Mouse (Mus musculus): ENCODE data around the gene Adgrg3. TPM values are rescaled to one million over a fixed set of nuclear protein-coding genes. Genes with fewer than 3 reads are reported as not detected.

The Adgrg3 gene
- polyA plus RNA-seq, 1 experiment from 2014 or later, result 3.6 TPM

DNA sequence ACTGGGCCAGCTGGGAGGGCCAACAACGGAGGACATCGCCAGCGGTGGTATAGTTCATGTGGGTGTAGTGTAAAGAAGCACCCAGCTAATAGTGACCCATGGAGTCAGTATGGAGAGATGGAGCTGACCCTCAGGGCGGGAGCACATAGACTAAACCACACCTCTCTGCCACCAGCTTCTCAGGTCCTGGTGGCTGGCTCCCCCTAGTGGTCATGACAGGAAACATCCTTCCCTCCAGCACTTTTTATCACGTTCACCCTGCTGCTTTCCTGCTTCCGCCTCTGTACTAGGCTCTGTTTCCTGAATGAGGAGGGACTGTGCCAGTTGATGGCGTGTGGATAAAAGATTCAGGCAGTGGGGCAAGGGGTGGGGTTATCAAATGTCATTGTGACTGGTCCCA lies 15.8 kb upstream of the Adgrg3 start:
- peaks cover 16% of the 10 kb centered on the region for H3K4me1 ChIP-seq (replicated peaks; ENCODE audit: control insufficient read depth, insufficient read depth, low read length)
- H3K9ac ChIP-seq (ENCODE audit: low read length), result no peak overlapping the region
- H3K27me3 ChIP-seq (replicated peaks; ENCODE audit: control insufficient read depth, insufficient read depth, low read length), result no peaks in the 10 kb centered on the region
- 10% methylated on average over 7 of the region's 7 CpGs for WGBS
- ATAC-seq (replicated peaks; ENCODE audit: low FRiP score, low TSS enrichment, low read depth) (peak; percentile 62), DNase-seq (ENCODE audit: low spot score) (peak; percentile 77)
- H3K9me3 ChIP-seq (ENCODE audit: control insufficient read depth, low read length), result no peaks in the 10 kb centered on the region
- no peak overlapping the region for H3K27ac ChIP-seq (ENCODE audit: low read depth)
- no peaks in the 10 kb centered on the region for H3K36me3 ChIP-seq (ENCODE audit: control insufficient read depth, insufficient read depth, low read length)
- no peak overlapping the region for H3K4me3 ChIP-seq (ENCODE audit: low read depth, low read length)
- H3K4me2 ChIP-seq (ENCODE audit: low read length), result no peak overlapping the region

DNA sequence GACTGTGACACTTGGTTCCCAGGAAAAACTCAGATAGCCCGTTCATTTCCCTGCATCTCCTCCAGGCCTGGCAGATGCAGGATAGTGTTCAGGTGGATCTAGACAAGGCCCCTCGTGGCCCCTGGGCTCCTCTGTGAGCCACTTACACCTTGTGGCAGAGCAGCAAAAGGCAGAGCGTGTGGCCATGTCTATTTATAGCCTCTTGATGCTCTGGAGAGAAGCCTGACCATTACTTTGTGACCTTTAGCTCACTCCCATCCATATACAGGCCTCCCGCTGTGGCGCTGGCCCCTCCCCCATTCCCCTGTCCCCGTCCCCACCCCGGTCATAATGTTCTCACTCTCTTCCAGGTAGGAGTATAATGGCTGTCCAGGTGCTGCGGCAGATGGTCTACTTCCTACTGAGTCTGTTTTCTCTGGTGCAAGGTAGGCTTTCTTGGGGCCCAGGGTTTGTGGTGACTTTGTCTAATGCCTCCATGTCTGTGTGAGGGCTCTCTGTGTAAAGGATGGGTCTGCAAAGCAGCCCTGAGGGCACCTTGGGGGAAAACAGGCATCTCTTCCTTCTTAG lies 15.3 kb upstream of the Adgrg3 start:
- 32% methylated on average over 8 of the region's 8 CpGs for WGBS
- peak; percentile 18; the same call in 1 of the 2 replicates for ATAC-seq (replicated peaks; ENCODE audit: low FRiP score, low TSS enrichment, low read depth)
- no peak overlapping the region for H3K27ac ChIP-seq (ENCODE audit: low read depth)
- H3K4me3 ChIP-seq (ENCODE audit: low read depth, low read length), result no peak overlapping the region
- no peak overlapping the region for H3K9ac ChIP-seq (ENCODE audit: low read length)
- H3K4me2 ChIP-seq (ENCODE audit: low read length), result no peak overlapping the region
- no peaks in the 10 kb centered on the region for H3K27me3 ChIP-seq (replicated peaks; ENCODE audit: control insufficient read depth, insufficient read depth, low read length)
- H3K36me3 ChIP-seq (ENCODE audit: control insufficient read depth, insufficient read depth, low read length), result no peaks in the 10 kb centered on the region
- no peak for DNase-seq (ENCODE audit: low spot score)
- peaks cover 14% of the 10 kb centered on the region for H3K4me1 ChIP-seq (replicated peaks; ENCODE audit: control insufficient read depth, insufficient read depth, low read length)
- no peaks in the 10 kb centered on the region for H3K9me3 ChIP-seq (ENCODE audit: control insufficient read depth, low read length)

DNA sequence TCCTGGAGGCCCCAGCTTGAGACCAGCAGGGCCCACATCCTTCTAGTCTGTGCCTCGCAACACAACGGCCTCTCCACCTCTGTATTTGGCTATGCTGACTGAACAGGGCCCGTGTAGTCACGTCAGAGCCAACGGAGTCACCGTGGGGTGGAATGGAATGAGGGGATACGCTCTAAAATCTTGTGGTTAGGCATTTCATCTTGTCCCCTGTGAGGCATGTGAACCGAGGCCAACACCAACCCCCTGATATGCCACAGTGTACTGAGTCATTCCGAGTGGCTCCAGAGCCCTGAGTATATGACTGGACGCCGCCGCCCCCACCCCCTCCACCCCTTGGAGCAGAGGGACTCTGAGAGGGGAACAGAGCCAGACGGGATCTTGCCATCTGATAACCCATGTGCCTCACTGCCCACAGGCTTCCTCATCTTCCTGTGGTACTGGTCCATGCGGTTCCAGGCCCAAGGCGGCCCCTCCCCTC lies 5.0 kb upstream of the Adgrg3 start:
- DNase-seq (ENCODE audit: low spot score) (no peak), ATAC-seq (replicated peaks; ENCODE audit: low FRiP score, low TSS enrichment, low read depth) (no peak)
- no peak overlapping the region for H3K9ac ChIP-seq (ENCODE audit: low read length)
- no peaks in the 10 kb centered on the region for H3K9me3 ChIP-seq (ENCODE audit: control insufficient read depth, low read length)
- no peaks in the 10 kb centered on the region for H3K4me1 ChIP-seq (replicated peaks; ENCODE audit: control insufficient read depth, insufficient read depth, low read length)
- no peak overlapping the region for H3K27ac ChIP-seq (ENCODE audit: low read depth)
- H3K4me3 ChIP-seq (ENCODE audit: low read depth, low read length), result no peak overlapping the region
- no peaks in the 10 kb centered on the region for H3K27me3 ChIP-seq (replicated peaks; ENCODE audit: control insufficient read depth, insufficient read depth, low read length)
- H3K4me2 ChIP-seq (ENCODE audit: low read length), result no peak overlapping the region
- no peaks in the 10 kb centered on the region for H3K36me3 ChIP-seq (ENCODE audit: control insufficient read depth, insufficient read depth, low read length)
- 86% methylated on average over 15 of the region's 15 CpGs for WGBS

DNA sequence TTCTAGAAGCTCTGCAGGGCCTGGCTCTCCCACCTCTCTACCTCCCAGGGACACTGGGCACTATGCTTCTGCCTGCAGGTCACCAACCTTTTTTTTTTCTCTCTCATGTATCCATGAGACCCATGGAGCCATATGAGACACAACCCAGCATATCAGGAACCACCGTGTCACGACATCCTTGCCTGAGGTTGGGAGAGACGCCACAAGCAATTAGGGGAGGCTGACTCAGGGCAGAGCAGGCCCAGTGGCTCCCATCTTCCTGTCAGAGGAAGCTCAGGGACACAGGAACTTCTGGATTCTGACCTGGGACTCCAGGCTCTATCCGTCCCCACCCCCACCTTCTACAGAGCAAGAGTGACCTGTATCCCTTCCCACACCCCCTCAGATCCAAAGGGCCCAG lies 1.6 kb upstream of the Adgrg3 start:
- H3K9me3 ChIP-seq (ENCODE audit: control insufficient read depth, low read length), result no peaks in the 10 kb centered on the region
- WGBS, result 76% methylated on average over 4 of the region's 4 CpGs
- no peaks in the 10 kb centered on the region for H3K27me3 ChIP-seq (replicated peaks; ENCODE audit: control insufficient read depth, insufficient read depth, low read length)
- H3K9ac ChIP-seq (ENCODE audit: low read length), result no peak overlapping the region
- DNase-seq (ENCODE audit: low spot score) (no peak), ATAC-seq (replicated peaks; ENCODE audit: low FRiP score, low TSS enrichment, low read depth) (no peak)
- no peak overlapping the region for H3K27ac ChIP-seq (ENCODE audit: low read depth)
- H3K4me1 ChIP-seq (replicated peaks; ENCODE audit: control insufficient read depth, insufficient read depth, low read length), result no peaks in the 10 kb centered on the region
- H3K4me2 ChIP-seq (ENCODE audit: low read length), result no peak overlapping the region
- H3K4me3 ChIP-seq (ENCODE audit: low read depth, low read length), result no peak overlapping the region
- H3K36me3 ChIP-seq (ENCODE audit: control insufficient read depth, insufficient read depth, low read length), result no peaks in the 10 kb centered on the region

DNA sequence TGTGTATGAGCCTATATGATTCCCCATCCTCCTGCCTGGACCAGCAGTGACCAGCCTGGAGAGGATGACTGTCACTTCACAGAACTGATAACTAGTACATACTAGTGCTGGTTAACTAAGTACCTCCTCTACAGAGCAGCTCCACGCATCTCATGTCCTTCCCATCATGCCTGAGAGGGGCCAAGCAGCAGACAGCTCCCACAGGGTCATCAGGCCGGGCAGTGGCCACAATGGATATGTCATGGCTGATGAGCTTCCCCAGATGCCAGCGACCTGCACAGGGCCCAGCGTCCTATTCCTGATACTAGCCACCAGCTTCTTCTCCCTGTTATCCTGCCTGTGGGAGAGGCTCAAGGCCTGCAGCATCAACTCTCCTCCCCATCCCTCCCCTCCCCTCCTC lies 808 bp upstream of the Adgrg3 start:
- Histone ChIP-seq H3K27me3 (replicated peaks; ENCODE audit: control insufficient read depth, insufficient read depth, low read length) (no peaks in the 10 kb centered on the region), H3K4me1 (replicated peaks; ENCODE audit: control insufficient read depth, insufficient read depth, low read length) (no peaks in the 10 kb centered on the region), H3K4me3 (ENCODE audit: low read depth, low read length) (no peak overlapping the region), H3K27ac (ENCODE audit: low read depth) (no peak overlapping the region), H3K9ac (ENCODE audit: low read length) (no peak overlapping the region), H3K36me3 (ENCODE audit: control insufficient read depth, insufficient read depth, low read length) (no peaks in the 10 kb centered on the region), H3K4me2 (ENCODE audit: low read length) (no peak overlapping the region), H3K9me3 (ENCODE audit: control insufficient read depth, low read length) (no peaks in the 10 kb centered on the region)
- 36% methylated on average over 4 of the region's 4 CpGs for WGBS
- no peak for ATAC-seq (replicated peaks; ENCODE audit: low FRiP score, low TSS enrichment, low read depth)
- no peak for DNase-seq (ENCODE audit: low spot score)

DNA sequence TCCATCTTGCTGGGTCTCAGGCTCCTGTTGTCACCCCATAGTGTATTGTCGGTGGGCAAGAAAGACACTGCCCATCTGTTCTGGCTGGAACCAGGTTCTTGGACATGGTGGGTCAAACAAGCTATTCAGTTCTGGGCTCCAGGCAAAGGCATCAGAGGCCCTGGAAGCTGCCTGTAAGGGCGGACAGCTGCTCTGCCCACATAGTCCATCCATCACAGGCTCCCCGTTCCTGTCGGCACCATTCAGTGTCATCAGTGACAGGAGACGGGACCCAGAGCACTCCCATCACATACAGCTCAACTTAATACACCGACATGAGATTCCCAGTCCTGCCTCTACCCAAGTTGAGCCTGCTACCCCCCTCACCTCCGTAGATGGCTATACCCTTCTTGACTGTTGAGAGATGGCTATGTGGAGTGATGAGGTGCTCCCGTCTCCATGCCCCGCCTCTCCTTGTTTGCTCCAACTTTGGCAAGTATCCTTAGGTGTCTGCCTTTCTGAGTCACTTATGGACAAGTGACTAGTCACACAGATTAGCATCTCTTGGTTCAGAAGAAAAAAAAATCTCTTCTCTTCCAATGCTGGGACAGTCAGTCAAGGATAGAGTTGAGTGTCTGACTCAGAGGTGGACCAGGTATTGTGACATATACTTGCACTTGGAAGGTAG lies 610 bp downstream of the Adgrg3 start:
- 58% methylated on average over 9 of the region's 9 CpGs for WGBS
- ATAC-seq (replicated peaks; ENCODE audit: low FRiP score, low TSS enrichment, low read depth), result no peak

DNA sequence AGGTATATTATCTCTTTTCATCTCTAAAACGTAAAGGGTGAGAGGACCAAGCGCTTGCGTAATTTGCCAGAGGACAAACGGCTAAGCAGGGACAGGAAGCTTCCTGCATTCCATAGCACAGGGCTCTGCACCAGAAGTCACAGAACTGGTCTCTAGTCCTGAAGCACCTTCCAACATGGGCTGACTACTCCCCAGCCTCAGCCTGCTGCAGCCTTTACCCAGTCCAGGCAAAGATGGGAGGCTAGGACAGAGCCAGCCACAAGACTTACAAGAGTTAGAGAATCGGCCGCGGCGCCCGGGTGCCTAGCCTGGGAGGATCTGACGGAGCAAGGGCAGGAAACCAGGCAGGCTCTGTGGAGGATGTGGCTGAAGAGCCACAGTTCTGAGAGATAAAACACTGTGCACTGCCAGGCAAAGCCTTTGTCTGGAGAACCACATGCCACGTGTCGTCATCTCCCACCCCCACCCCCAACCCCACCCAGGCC lies 2.8 kb downstream of the Adgrg3 start:
- DNase-seq (ENCODE audit: low spot score) (no peak), ATAC-seq (replicated peaks; ENCODE audit: low FRiP score, low TSS enrichment, low read depth) (no peak)
- Histone ChIP-seq H3K4me1 (replicated peaks; ENCODE audit: control insufficient read depth, insufficient read depth, low read length) (no peaks in the 10 kb centered on the region), H3K36me3 (ENCODE audit: control insufficient read depth, insufficient read depth, low read length) (no peaks in the 10 kb centered on the region), H3K9ac (ENCODE audit: low read length) (no peak overlapping the region), H3K9me3 (ENCODE audit: control insufficient read depth, low read length) (peaks cover under 1% of the 10 kb centered on the region; the same call in 1 of the 2 replicates), H3K4me2 (ENCODE audit: low read length) (no peak overlapping the region), H3K27me3 (replicated peaks; ENCODE audit: control insufficient read depth, insufficient read depth, low read length) (no peaks in the 10 kb centered on the region), H3K4me3 (ENCODE audit: low read depth, low read length) (no peak overlapping the region), H3K27ac (ENCODE audit: low read depth) (no peak overlapping the region)
- 51% methylated on average over 12 of the region's 12 CpGs for WGBS

More for the DNA sequence above, 610 bp downstream of the Adgrg3 start:
- Histone ChIP-seq H3K4me3 (ENCODE audit: low read depth, low read length) (no peak overlapping the region), H3K9ac (ENCODE audit: low read length) (no peak overlapping the region), H3K27ac (ENCODE audit: low read depth) (no peak overlapping the region), H3K9me3 (ENCODE audit: control insufficient read depth, low read length) (no peaks in the 10 kb centered on the region), H3K4me2 (ENCODE audit: low read length) (no peak overlapping the region), H3K4me1 (replicated peaks; ENCODE audit: control insufficient read depth, insufficient read depth, low read length) (no peaks in the 10 kb centered on the region), H3K36me3 (ENCODE audit: control insufficient read depth, insufficient read depth, low read length) (no peaks in the 10 kb centered on the region), H3K27me3 (replicated peaks; ENCODE audit: control insufficient read depth, insufficient read depth, low read length) (no peaks in the 10 kb centered on the region)
- no peak for DNase-seq (ENCODE audit: low spot score)

DNA sequence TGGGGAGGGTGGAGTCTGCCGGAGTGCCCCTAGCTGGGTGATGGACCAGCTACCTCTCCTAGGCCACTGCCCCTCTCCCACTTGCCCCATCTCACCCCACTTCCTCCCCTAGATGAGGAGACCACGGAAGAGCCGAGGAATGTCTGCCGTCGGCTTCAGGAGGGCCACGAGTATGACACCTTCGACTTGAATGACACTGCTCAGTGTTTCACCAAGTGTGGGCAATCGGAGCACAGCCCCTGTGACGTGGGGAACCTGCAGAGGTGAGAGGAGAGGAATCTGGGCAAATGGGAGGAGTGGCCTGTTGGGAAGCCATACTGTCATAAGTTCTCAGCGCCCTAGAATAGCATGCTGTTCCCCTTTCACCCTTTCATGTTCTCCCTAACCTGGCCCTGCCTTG lies 3.3 kb downstream of the Adgrg3 start:
- Histone ChIP-seq H3K27me3 (replicated peaks; ENCODE audit: control insufficient read depth, insufficient read depth, low read length) (no peaks in the 10 kb centered on the region), H3K4me1 (replicated peaks; ENCODE audit: control insufficient read depth, insufficient read depth, low read length) (no peaks in the 10 kb centered on the region), H3K27ac (ENCODE audit: low read depth) (no peak overlapping the region), H3K36me3 (ENCODE audit: control insufficient read depth, insufficient read depth, low read length) (no peaks in the 10 kb centered on the region), H3K4me2 (ENCODE audit: low read length) (no peak overlapping the region), H3K4me3 (ENCODE audit: low read depth, low read length) (no peak overlapping the region), H3K9ac (ENCODE audit: low read length) (no peak overlapping the region), H3K9me3 (ENCODE audit: control insufficient read depth, low read length) (peaks cover 5% of the 10 kb centered on the region; the same call in 1 of the 2 replicates)
- WGBS, result 76% methylated on average over 10 of the region's 10 CpGs
- DNase-seq (ENCODE audit: low spot score), result no peak
- no peak for ATAC-seq (replicated peaks; ENCODE audit: low FRiP score, low TSS enrichment, low read depth)

DNA sequence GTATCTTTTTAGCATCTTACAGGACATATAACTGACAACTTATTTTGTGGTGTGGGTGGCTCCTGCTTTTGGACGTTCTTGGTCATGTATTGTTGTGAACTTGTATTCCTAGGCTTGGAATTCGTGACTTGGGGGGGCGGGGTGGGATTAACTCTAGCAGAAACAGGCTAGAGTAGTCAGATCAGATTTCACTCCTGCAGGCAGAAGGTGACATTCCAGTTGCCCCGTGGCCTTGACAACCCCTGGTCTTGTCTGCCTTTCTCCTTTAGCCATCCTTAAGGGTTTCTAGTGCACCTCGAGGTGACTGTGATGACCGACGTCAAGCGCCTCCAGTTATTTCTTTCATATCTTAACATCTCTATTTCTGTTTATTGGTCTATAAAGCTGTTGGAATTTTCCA lies 5.7 kb downstream of the Adgrg3 start:
- ATAC-seq (replicated peaks; ENCODE audit: low FRiP score, low TSS enrichment, low read depth) (no peak), DNase-seq (ENCODE audit: low spot score) (no peak)
- Histone ChIP-seq H3K9me3 (ENCODE audit: control insufficient read depth, low read length) (peaks cover 5% of the 10 kb centered on the region; the same call in 1 of the 2 replicates), H3K9ac (ENCODE audit: low read length) (no peak overlapping the region), H3K36me3 (ENCODE audit: control insufficient read depth, insufficient read depth, low read length) (no peaks in the 10 kb centered on the region), H3K4me3 (ENCODE audit: low read depth, low read length) (no peak overlapping the region), H3K4me1 (replicated peaks; ENCODE audit: control insufficient read depth, insufficient read depth, low read length) (no peaks in the 10 kb centered on the region), H3K27ac (ENCODE audit: low read depth) (no peak overlapping the region), H3K4me2 (ENCODE audit: low read length) (no peak overlapping the region), H3K27me3 (replicated peaks; ENCODE audit: control insufficient read depth, insufficient read depth, low read length) (no peaks in the 10 kb centered on the region)
- 23% methylated on average over 8 of the region's 8 CpGs for WGBS
